Mouse (Mus musculus) stomach, postnatal 0 days (tissue): ENCODE measurements around the gene Pigs. TPM values are rescaled to one million over a fixed set of nuclear protein-coding genes. Genes with fewer than 3 reads are reported as not detected.

Experiments used
- ATAC-seq: fragments of 200-750 bp; cut with Nextera tagmentation; 2 replicates; pipeline ENCODE4 v1.8.0; 2017; ENCODE audit not compliant: low FRiP score, low TSS enrichment
- DNase-seq: peaks from one replicate; pipeline ENCODE4 v3.0.0-alpha.2; 2016; ENCODE audit warnings: low spot score
- H3K27ac ChIP-seq: fragments of 300-500 bp; sonication (generic); replicated peaks from 2 replicates; pipeline ENCODE4 v1.5.1; 2014; ENCODE audit warnings: mild to moderate bottlenecking, control low read depth
- H3K27me3 ChIP-seq: fragments of 300-500 bp; sonication (generic); 2 replicates; pipeline ENCODE4 v1.6.1; 2014; ENCODE audit warnings: low read length; ENCODE audit not compliant: control insufficient read depth, insufficient read depth
- H3K36me3 ChIP-seq: fragments of 300-500 bp; sonication (generic); 2 replicates; pipeline ENCODE4 v1.6.1; 2014; ENCODE audit warnings: low read length, mixed read lengths; ENCODE audit not compliant: control insufficient read depth, insufficient read depth
- H3K4me1 ChIP-seq: fragments of 300-500 bp; sonication (generic); replicated peaks from 2 replicates; pipeline ENCODE4 v1.6.1; 2014; ENCODE audit warnings: antibody characterized with exemption; ENCODE audit not compliant: control insufficient read depth, insufficient read depth
- H3K4me2 ChIP-seq: fragments of 300-500 bp; sonication (generic); replicated peaks from 2 replicates; pipeline ENCODE4 v1.6.1; 2014; ENCODE audit warnings: low read depth, mild to moderate bottlenecking, control low read depth, moderate library complexity
- H3K4me3 ChIP-seq: fragments of 300-500 bp; sonication (generic); 2 replicates; pipeline ENCODE4 v1.5.1; 2014; ENCODE audit warnings: low read depth, low read length, control low read depth
- H3K9ac ChIP-seq: fragments of 300-500 bp; sonication (generic); 2 replicates; pipeline ENCODE4 v1.6.1; 2014; ENCODE audit warnings: mild to moderate bottlenecking, low read length, control low read depth, mixed read lengths
- H3K9me3 ChIP-seq: fragments of 300-500 bp; sonication (generic); 2 replicates; pipeline ENCODE4 v1.6.1; 2016; ENCODE audit warnings: low read length; ENCODE audit not compliant: control insufficient read depth
- CTCF ChIP-seq: IDR thresholded peaks from 2 replicates; pipeline ENCODE4 v1.5.1; 2016; ENCODE audit warnings: antibody characterized with exemption, low read depth, mild to moderate bottlenecking, moderate library complexity
- EP300 ChIP-seq: optimal IDR thresholded peaks from 2 replicates; pipeline ENCODE3; 2016; ENCODE audit warnings: antibody characterized with exemption
- WGBS: fragments of 180-500 bp; shearing (Covaris S2); extraction: QIAGEN DNeasy Blood & Tissue Kit; methylation state at CpG from one replicate; pipeline ENCODE4 v1.1.7; 2014; 5-methylcytosine and 5-hydroxymethylcytosine counted together
- polyA plus RNA-seq: library from polyadenylated mRNA; unstranded; fragments of >200 nt; fragmentation: Nextera tagmentation; extraction: Ambion mirVana; gene quantifications from 2 replicates; pipeline ENCODE4 v1.2.1, GENCODE M21; 2015

The Pigs gene
- polyA plus RNA-seq, 1 experiment from 2014 or later, result 36.2 TPM

DNA sequence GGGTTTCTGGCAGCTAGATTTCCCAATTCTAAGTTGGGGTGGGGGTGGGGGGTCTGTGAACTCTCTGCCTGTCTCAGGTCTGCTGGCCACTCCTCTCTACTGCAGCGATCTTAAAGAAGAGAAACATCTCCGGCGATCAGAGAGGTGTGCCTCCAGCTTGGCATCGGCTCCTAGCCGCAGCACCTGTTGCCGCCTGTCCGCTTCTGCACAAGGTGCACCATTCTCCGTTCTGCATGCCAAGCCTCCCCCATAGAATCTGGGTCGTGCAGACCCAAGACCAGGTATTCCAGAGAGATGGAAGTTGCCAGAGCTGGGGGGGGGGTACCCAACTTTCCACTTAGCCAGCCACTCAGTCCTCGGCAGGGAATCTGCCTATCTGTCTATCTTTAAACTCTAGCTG is 57.6 kb downstream of the Pigs start:
- DNase-seq, result no peak
- ATAC-seq, result no peak
- Histone ChIP-seq H3K9me3 (no peaks in the 10 kb centered on the region), H3K4me1 (no peaks in the 10 kb centered on the region), H3K4me3 (no peak overlapping the region), H3K4me2 (peak overlapping the region; percentile 23; the same call in 1 of the 2 replicates), H3K27me3 (no peaks in the 10 kb centered on the region), H3K9ac (no peak overlapping the region), H3K36me3 (no peaks in the 10 kb centered on the region), H3K27ac (peak overlapping the region; percentile 69; the same call in 1 of the 2 replicates)
- TF ChIP-seq CTCF (no peak), EP300 (no peak)
- 68% methylated on average over 10 of the region's 10 CpGs for WGBS

DNA sequence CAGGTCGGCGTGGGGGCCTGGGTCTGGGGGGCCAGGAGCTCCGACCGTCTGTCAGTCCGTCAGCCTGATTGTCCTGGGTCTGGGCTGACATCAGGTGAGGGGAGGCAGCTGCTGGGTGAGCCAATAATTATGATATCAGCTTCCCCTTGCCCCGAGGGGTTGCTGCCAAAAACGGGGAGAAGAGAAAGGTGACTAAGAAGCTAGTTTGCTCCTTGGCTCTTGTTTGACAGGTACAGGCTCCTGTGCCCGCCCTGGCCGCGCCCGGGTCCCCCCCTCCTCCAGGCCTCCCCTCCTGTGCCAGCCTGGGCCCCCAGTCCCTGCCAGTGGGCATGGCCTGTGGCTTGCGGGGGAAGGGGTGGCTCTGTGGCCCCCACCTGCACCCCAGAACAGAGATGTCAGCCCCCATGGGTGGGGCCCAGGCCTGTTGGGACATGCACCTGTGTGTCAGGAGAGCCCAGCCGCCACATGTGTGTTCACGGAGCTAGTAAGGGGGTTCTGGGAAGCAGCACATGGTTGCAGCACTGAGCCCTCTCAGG is 58.4 kb downstream of the Pigs start, which contains the start of gene Foxn1:
Gene Foxn1, minus strand, starts transcription at position 51 of the 536 bp plus-strand sequence.
- Histone ChIP-seq H3K9me3 (no peaks in the 10 kb centered on the region), H3K4me1 (no peaks in the 10 kb centered on the region), H3K27ac (peak within 1 kb of the TSS; percentile 69), H3K36me3 (no peaks in the 10 kb centered on the region), H3K27me3 (no peaks in the 10 kb centered on the region), H3K4me2 (peak within 1 kb of the TSS; percentile 23; the same call in 1 of the 2 replicates), H3K4me3 (peak within 1 kb of the TSS; percentile 10; the same call in 1 of the 2 replicates), H3K9ac (no peak within 1 kb of the TSS)
- 56% methylated on average over 14 of the region's 14 CpGs for WGBS
- no peak for DNase-seq
- TF ChIP-seq CTCF (no peak), EP300 (no peak)
- ATAC-seq, result peak; percentile 58

Other genes with a start within 250 kb of the Pigs start
- 12.8 and 15.0 TPM in 2 replicates for gene Eral1, start 248.0 kb upstream of the Pigs start, polyA plus RNA-seq
- gene Fam222b, start 233.8 kb upstream of the Pigs start, polyA plus RNA-seq, result 5.1 and 5.6 TPM in 2 replicates
- 22.4 and 26.9 TPM in 2 replicates for gene Traf4, start 162.8 kb upstream of the Pigs start, polyA plus RNA-seq
- gene Nek8, start 151.7 kb upstream of the Pigs start, polyA plus RNA-seq, result 6.4 and 7.4 TPM in 2 replicates
- gene Tlcd1, start 151.7 kb upstream of the Pigs start, polyA plus RNA-seq, result 41.3 and 45.6 TPM in 2 replicates
- 1,145 and 1,168 TPM in 2 replicates for gene Rpl23a, start 144.8 kb upstream of the Pigs start, polyA plus RNA-seq
- 59.0 and 61.4 TPM in 2 replicates for gene Rab34, start 140.0 kb upstream of the Pigs start, polyA plus RNA-seq
- 0.98 and 1.0 TPM in 2 replicates for gene Proca1, start 135.0 kb upstream of the Pigs start, polyA plus RNA-seq
- gene Sdf2, start 82.7 kb upstream of the Pigs start, polyA plus RNA-seq, result 103 and 106 TPM in 2 replicates
- 11.1 and 11.7 TPM in 2 replicates for gene Supt6, start 82.4 kb upstream of the Pigs start, polyA plus RNA-seq
- gene 2610507B11Rik, start 66.7 kb upstream of the Pigs start, polyA plus RNA-seq, result 54.4 and 74.9 TPM in 2 replicates
- gene BC030499, start 37.6 kb upstream of the Pigs start, polyA plus RNA-seq, result not detected in 2 replicates
- 4.4 and 5.7 TPM in 2 replicates for gene Spag5, start 26.9 kb upstream of the Pigs start, polyA plus RNA-seq
- 15.0 and 17.1 TPM in 2 replicates for gene Aldoc, start 5.4 kb upstream of the Pigs start, polyA plus RNA-seq
- gene Unc119, start 15.1 kb downstream of the Pigs start, polyA plus RNA-seq, result 26.5 and 27.9 TPM in 2 replicates
- 1.9 and 2.6 TPM in 2 replicates for gene Foxn1, start 58.1 kb downstream of the Pigs start, polyA plus RNA-seq
- gene Slc13a2, start 93.8 kb downstream of the Pigs start, polyA plus RNA-seq, result 0.23 and 0.39 TPM in 2 replicates
- gene Slc46a1, start 137.3 kb downstream of the Pigs start, polyA plus RNA-seq, result 16.4 and 16.9 TPM in 2 replicates
- gene Sarm1, start 169.3 kb downstream of the Pigs start, polyA plus RNA-seq, result 0.89 and 1.1 TPM in 2 replicates
- 3.6 and 6.0 TPM in 2 replicates for gene Vtn, start 170.7 kb downstream of the Pigs start, polyA plus RNA-seq
- 0.10 TPM in 1 of 2 replicates, not detected in the other for gene Sebox, start 175.0 kb downstream of the Pigs start, polyA plus RNA-seq
- gene Tmem199, start 183.8 kb downstream of the Pigs start, polyA plus RNA-seq, result 28.4 and 32.1 TPM in 2 replicates
- gene Poldip2, start 183.8 kb downstream of the Pigs start, polyA plus RNA-seq, result 91.1 and 95.9 TPM in 2 replicates
- gene Tnfaip1, start 207.9 kb downstream of the Pigs start, polyA plus RNA-seq, result 47.5 and 47.7 TPM in 2 replicates
- gene Ift20, start 207.9 kb downstream of the Pigs start, polyA plus RNA-seq, result 163 and 168 TPM in 2 replicates
- 63.2 and 68.2 TPM in 2 replicates for gene Tmem97, start 222.4 kb downstream of the Pigs start, polyA plus RNA-seq